Mouse (Mus musculus) testis, postnatal 10 days (tissue): Measurements from ENCODE around the gene Bbs4.

Experiments
- DNase-seq: peaks from one replicate; pipeline ENCODE4 v3.0.0; 2021; ENCODE audit warnings: low spot score

Gene Bbs4

GRCm38 (mm10) chr9:59291688-59292492 is 61.4 kb downstream of the Bbs4 start:
- no peak for DNase-seq

GRCm38 (mm10) chr9:59290957-59291687 is 62.2 kb downstream of the Bbs4 start, which contains the start of gene Adpgk:
Gene Adpgk, plus strand, starts transcription at chr9:59291558.
- peak; percentile 99 for DNase-seq

GRCm38 (mm10) chr9:59289529-59290115 is 63.7 kb downstream of the Bbs4 start:
- peak; percentile 30 for DNase-seq

GRCm38 (mm10) chr9:59288685-59289410 is 64.5 kb downstream of the Bbs4 start:
- peak; percentile 26 for DNase-seq

DNA sequence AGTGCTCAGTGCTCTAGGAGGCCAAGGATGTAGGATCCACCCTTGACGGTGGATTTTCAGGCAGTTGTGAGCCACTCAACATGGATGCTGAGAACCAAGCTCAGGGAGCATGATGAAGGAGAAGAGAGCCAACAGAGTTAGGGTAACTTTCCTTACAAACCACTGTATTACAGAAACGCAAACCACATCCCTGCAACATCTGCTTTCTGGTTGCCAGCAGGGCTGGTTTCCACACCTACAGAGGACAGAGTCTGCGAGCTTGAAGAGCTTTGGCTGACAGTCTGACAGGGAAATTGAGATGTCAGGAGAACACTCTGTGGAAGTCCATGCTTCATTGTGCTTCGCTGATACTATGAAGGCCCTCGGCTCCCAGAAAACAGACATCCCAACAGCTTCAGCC is 65.2 kb downstream of the Bbs4 start:
- no peak for DNase-seq

DNA sequence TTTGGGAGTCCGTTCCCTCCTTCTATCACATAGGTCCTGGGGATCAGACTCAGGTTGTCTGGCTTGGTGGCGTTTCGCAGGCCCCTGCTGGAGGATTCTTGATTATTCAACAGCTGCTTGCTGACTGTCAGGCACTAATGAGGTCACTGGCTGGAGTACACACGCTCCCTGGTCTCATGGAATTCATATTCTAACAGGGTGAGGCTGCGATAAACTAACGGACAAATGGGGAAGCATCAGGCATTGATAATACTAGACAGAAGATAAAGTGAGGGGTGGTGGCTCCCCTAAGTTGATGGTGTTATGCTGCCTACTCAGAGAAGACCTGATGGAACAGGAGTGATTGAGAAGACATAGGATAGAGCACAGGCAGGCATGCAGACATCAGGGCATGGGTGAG is 67.7 kb downstream of the Bbs4 start:
- DNase-seq: no peak

GRCm38 (mm10) chr9:59282683-59282986 is 70.7 kb downstream of the Bbs4 start:
- DNase-seq: no peak

- peak; percentile 92 for DNase-seq
These were observed 71.2 kb downstream of the Bbs4 start for GRCm38 (mm10) chr9:59281871-59282682.

DNA sequence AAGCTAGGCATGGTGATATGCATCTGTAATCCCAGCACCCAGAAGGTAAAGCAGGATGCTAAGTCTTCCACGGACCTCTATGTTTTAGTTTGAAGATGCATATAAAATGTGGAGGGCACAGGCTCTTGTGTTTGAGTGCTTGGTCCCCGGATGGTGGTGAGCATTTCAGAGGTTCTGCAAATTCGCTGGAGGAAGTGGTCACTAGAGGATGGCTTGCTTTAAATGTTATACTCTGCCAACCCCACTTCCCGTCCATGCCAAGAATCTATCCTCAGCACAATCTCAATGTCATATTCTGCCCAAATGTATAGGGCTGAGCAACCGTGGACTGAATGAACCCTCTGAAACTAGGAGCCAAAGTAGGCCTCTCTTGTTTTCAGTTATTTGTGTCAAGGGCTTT is 72.4 kb downstream of the Bbs4 start:
- no peak for DNase-seq

DNA sequence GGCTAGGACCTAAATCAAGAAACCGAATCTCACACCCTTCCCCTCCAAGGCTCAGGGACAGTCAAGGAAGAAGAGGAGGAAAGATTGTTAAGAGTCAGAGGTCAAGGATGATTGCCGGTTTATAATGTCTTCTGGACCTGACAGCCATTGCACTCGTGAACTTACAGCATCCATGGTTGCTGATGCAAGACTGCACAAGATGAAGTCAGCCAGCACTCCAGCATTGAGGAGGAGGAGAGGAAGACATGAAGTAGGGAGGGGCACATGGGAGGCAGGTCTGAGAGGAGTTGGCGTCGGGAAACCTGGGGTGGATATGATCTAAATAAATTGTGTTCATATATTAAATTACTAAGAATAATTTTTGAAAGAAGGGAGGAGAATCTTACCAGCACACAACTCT is 74.6 kb downstream of the Bbs4 start:
- no peak for DNase-seq

GRCm38 (mm10) chr9:59278199-59278598 is 75.1 kb downstream of the Bbs4 start:
- DNase-seq: no peak

DNA sequence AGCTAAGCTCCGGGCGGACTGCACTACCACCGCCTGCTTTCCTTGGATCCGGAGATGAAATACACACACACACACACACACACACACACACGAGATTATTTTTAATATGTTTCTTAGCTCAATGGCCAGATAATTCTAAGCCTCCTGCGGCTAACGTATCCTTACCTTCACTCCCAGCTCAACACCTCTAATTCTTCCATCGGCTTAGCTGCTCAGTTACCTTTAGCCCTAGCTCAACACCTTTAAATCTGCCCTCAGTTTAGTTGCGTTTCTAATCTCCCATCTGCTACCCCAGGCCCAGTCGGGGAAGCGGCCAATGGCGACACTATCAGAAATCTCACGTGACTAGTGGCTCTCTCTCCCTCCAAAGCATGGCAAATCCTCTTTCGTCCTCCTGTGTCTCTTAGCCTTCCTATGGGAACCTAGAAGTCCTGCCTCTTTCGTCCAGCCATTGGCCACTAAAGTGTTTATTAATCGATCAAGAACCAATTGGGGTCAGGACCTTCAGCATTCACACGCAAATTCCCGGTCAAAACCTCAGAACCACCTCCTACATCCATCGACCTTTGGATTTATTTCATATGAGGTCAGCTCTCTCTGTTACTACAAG is 78.4 kb downstream of the Bbs4 start:
- DNase-seq: no peak

DNA sequence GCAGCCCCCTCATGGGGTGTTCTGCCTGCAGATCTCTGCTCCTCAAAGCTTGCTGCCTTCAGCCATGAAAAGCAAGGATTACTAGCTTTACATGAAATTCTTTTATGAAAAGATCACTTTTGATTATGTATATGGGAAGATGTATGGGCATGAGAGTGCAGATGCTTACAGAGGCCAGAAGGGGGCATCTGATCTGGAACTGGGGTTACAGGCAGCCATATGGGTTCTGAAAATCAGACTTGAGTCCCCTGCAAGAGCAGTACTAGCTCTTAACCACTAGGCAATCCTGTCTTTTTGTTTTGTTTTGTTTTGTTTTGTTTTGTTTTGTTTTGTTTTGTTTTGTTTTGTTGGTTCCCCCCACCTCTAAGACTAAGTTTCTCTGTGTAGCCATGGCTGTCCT is 80.1 kb downstream of the Bbs4 start:
- DNase-seq: no peak
